ENCODE assay signal across 9 mouse cellular contexts in genomic region chr16:26722464-26722863, GRCm38 (mm10).
DNase-seq lines count a peak whose midpoint lies in the region; ATAC-seq and TF ChIP-seq lines count a peak whose summit lies in the region.
"Had no signal": no experiment of that assay in that cellular context is flagged by ENCODE, and none has a peak within 500 bp of the region (broad histone marks: within the 10 kb centered on the region; RNA-seq: fewer than 3 reads in every experiment).

No protein-coding gene starts in this region.

- H3K9me3 ChIP-seq in liver, postnatal 0 days (ENCODE audit: low read length), result no peaks in the 10 kb centered on the region
- H3K9me3 ChIP-seq: limb, embryonic 15.5 days had no signal

- H3K27me3 ChIP-seq in liver, postnatal 0 days (ENCODE audit: insufficient read depth, low read length), result no peaks in the 10 kb centered on the region
- H3K27me3 ChIP-seq: limb, embryonic 15.5 days had no signal

- TF ChIP-seq CTCF in liver, postnatal 0 days (IDR thresholded peaks at IDR 0.05; ENCODE audit: low read depth), result no peak

- H3K4me2 ChIP-seq in liver, postnatal 0 days (ENCODE audit: low read depth, low read length), result no peak overlapping the region
- H3K4me2 ChIP-seq: limb, embryonic 15.5 days had no signal

- 85% methylated on average over 11 of the region's 11 CpGs for WGBS in liver, postnatal 0 days (ENCODE audit: insufficient replicate concordance)

- no peaks in the 10 kb centered on the region for H3K4me1 ChIP-seq in liver, postnatal 0 days (ENCODE audit: insufficient read depth)
- H3K4me1 ChIP-seq: limb, embryonic 15.5 days had no signal

- no peak for ATAC-seq in liver, postnatal 0 days

- no peak overlapping the region for H3K4me3 ChIP-seq in liver, postnatal 0 days (ENCODE audit: low read depth, low read length)
- H3K4me3 ChIP-seq: limb, embryonic 15.5 days had no signal

- no peaks in the 10 kb centered on the region for H3K36me3 ChIP-seq in liver, postnatal 0 days (replicated peaks; ENCODE audit: insufficient read depth, low read length)
- H3K36me3 ChIP-seq: limb, embryonic 15.5 days had no signal

- intact Hi-C loops in left cerebral cortex, postnatal 10 days (cut with DNase I), result no loop called here
- intact Hi-C loops in gastrocnemius, postnatal 14 days (cut with DNase I; ENCODE audit: low total_unique reads), result no loop called here

- H3K9ac ChIP-seq in liver, postnatal 0 days (replicated peaks), result no peak overlapping the region
- H3K9ac ChIP-seq: limb, embryonic 15.5 days had no signal

- H3K27ac ChIP-seq in liver, postnatal 0 days (ENCODE audit: low read depth), result no peak overlapping the region
- H3K27ac ChIP-seq: limb, embryonic 15.5 days had no signal

- no peak for TF ChIP-seq EP300 in liver, postnatal 0 days (IDR thresholded peaks at IDR 0.05; ENCODE audit: low read depth)

- peak; percentile 43 to 48 for DNase-seq in left cerebral cortex, postnatal 10 days (ENCODE audit: extremely low spot score in 1 of 2, low spot score in 2 of 2)
- no peak for DNase-seq in left cerebral cortex, adult 9 months (ENCODE audit: low spot score in 2 of 2)
- DNase-seq in cerebellum, adult 9-11 months, result peak; percentile 8
- DNase-seq in gastrocnemius, postnatal 14 days, result peak; percentile 11
- peak; percentile 53 for DNase-seq in lung, postnatal 10 days
- no peak for DNase-seq in spleen, postnatal 14 days (ENCODE audit: low spot score in 2 of 2)
- no peak for DNase-seq in liver, postnatal 0 days
- DNase-seq in thymus, postnatal 36 days, result no peak

Comparison
In these comparisons a context has a peak if more than half of its experiments do, and no peak if none do; other contexts are left out.
1. DNase-seq: peak in left cerebral cortex, postnatal 10 days (2 of 2), cerebellum, adult 9-11 months (single experiment), gastrocnemius, postnatal 14 days (single experiment) and lung, postnatal 10 days (single experiment); none in left cerebral cortex, adult 9 months (0 of 2), spleen, postnatal 14 days (0 of 2), liver, postnatal 0 days (single experiment) and thymus, postnatal 36 days (0 of 2).